Mouse (Mus musculus) cerebellum, postnatal 36 days (tissue): ENCODE results near the gene Iqgap3.

ENCODE experiments used
- DNase-seq, 2 experiments: peaks; one replicate each; pipeline ENCODE4 v3.0.0; 2021 to 2022; ENCODE audit warnings: mixed read lengths in 2 of 2

The Iqgap3 gene

DNA sequence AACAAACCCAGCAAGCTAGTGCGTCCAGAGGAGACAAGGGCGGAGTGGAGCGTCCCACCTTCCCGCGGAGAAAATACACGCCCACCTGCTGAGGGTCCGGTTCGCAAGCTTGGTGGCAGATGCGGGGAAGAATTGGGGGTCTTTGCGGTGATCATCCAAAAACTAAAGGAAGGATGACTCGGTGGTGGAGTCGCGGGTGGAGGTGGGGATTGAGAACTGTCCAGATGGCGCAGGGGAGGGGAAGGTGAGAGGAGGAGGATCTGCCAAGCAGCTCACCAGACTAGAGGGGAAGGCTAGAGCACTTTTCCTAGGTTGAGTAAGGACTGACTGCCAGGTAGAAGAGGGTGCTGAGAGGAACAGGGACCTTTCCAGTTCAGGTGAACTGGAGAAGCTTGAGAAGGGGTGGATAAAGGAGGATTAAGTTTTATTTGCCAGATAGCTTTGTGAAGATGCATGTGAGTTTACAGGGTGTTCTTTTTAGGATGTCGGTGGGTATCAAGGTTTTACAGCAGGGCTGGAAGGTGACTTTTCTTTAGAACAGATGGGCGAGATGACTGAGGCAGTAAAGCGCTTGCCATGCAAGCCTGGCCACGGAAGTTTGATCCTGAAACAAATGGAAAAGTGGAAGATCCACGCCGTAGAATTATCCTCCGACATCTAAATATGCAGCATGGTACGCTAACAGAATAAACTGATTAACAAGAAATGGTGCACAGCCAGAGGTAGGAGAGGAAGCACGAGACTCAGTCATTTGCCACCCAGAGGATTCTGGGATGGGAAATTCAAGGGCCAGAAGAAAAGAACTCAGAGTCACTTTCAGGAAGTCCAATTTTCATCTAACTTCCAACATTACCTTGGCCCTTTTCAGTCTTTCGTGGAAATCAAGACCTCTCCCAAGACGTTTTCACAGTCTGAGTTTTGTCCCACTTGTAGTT, 57.7 kb downstream of the Iqgap3 start:
- peak; percentile 83 to 84 for DNase-seq

DNA sequence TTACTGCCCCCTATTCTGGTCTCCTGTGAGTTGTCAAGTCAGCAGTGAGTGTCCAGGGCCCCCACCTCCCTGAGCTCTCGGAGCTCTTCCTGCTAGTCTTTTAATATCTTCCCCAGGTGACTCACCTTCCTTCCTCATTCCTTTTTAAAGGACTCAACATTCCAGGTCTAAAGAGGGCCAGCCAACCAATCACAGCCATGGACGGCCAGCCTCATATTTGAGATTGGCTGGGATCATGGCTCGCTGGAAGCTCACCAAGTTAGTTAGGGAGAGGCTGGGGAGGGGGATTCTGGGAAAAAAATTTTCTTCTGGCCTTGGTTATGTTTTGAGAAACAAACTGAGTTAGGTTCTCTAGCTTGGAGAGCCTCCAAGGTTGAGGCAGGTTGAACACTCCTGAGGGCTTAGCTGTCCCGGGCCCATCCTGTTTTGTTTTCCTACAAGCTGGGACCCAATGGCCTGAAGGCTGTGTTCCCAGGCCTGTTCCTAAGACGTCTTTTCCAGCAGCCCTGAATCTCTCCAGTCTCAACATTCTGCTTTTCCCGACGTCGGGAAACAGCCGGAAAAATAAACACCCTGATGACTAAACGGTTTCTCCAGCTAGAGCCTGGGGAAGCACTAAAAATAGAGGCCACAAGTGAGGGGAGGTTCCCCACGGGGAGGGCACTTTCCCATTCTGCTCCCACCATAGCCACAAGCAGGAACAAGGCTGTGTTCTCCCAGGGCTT, 58.6 kb downstream of the Iqgap3 start:
- peak; percentile 45 to 57 for DNase-seq

DNA sequence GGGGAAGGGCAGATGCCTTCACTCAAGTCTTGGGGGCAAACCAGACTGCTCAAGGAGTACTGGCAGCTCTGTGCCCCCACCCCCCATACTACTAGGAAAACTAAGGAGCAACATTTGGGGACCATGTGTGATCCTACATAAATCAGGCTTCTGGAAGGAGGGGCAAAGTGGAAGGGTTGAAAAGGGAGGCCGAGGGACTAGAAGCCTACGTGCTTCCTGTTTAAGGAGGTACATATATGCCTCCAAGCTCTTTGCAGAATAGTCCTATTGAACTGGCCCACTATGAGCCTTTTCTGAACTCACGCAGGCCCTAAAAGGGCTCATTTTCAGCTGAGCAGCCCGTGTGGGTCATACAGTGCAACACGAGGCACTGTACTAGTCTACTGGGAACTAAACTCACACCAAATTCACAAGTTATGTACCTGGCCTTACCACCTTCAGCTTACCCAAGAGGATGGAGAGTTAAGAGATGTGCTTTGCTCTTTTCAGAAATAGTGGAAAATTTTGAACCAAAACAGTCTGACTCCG, 59.2 kb downstream of the Iqgap3 start:
- peak in 1 of 2 experiments; percentile 16 for DNase-seq

DNA sequence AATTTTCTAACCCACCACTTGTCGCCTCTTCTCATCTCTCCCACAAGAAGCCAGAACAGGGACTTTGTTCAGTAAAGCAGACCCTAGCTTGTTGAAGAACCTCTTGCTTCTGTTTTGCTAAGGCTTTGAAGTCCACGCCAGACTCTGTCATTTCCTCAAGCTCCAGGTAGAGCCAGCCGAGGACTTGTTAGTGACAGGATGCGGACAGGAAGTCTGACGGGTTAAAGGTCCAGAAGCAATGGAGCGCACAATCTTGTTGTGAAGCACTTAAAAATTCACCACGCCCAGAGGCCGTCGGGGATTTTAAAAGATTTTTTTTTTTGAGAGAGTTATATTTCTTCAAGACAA, 59.6 kb downstream of the Iqgap3 start:
- DNase-seq = no peak

DNA sequence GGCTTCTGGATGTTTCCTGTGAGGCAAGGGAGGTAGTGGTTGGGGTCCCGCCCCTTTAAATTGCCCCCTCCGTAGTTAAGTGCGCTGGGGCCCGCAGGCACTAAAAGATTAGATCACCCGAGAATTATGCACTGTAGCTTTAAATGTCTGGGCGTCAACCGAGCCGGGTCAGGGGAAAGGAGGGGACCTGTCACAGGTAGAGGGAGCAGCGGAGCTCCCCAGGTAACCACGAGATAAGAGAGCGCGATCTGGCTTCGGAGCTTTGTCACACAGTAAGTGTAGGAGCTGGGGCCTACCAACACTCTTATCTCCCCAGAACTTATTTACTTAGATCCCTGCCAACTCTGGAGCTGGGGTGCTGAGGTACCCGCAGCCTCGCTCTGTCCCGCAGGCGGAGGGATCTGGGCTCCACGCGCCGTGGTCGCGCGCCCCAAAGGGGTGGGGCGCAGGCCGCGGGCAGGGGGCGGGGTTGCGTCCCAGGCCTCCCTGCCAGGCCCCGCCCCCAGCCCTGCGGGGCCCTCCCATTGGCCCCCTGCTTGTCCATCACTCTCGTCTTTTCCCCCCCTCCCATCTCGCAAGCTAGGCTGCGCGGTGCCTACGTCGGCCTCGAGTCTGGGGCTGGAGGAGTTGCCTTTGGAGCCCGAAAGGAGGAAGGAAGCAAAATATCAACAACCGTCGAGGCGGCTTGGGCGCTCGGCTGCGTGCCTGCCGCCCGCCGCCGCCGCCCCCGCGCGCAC, 60.2 kb downstream of the Iqgap3 start, which contains the start of gene Mef2d:
Mef2d (plus strand) TSS at position 586 of the 737 bp plus-strand sequence.
- DNase-seq = peak; percentile 91 to 96

DNA sequence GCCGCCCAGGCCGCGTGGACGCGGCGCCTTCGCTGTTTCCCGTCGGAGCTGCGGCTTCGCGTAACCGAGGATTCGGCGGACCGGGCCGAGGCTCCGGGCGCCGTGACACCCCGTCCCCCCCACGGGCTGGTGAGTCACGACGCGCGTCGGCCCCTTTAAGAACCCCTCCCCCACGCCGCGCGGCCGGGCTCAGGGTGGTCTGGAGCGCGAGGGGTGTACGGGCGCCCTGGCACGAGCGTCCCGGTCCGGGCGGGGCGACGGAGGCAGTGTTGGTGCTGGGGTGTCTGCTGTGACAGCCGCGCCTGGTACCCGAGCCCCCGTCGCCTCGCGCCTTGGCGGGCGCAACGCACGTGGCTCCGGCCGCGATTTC, 60.8 kb downstream of the Iqgap3 start:
- DNase-seq = no peak

DNA sequence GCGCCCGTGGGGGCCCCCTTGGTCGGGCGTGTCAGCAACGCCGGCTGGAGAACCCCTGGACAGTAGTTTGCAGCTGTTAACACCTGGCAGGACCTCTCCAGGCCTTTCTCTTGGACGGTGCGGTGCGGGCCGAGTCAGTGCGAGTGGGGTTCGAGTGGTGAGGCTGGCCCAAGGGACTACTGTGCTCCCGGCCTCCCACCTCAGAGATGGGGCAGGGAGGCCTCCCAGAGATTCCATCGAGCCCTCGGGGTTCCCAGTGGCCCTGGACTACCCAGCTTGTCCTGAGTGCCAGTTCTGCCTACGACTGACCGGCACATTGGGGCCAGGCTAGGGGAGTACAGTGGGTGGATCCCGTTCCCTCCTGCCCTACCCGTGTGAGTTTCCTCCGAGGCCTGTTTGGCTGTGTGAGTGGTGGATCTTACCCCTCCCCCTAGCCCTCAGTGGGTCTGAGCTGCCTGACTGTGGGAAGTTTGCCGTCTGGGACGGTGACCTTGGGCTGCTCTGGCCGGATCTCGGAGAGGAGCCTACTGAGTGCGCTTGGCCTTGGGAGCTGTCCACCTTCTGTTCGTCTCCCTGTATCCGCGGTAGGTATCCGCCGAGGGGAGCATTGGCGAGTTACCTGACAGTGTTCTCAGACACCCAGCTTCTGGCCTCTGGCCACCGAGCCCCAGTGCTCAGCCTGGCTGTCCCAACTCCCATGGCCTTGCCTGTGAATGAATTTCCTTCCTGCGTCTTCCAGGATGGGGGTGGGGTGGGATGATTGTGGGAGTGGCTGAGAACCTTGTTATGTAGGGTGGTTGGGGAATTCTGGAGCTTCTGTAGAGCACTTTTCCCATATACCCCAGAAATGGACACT, 61.4 kb downstream of the Iqgap3 start:
- peak; percentile 67 to 69 for DNase-seq

DNA sequence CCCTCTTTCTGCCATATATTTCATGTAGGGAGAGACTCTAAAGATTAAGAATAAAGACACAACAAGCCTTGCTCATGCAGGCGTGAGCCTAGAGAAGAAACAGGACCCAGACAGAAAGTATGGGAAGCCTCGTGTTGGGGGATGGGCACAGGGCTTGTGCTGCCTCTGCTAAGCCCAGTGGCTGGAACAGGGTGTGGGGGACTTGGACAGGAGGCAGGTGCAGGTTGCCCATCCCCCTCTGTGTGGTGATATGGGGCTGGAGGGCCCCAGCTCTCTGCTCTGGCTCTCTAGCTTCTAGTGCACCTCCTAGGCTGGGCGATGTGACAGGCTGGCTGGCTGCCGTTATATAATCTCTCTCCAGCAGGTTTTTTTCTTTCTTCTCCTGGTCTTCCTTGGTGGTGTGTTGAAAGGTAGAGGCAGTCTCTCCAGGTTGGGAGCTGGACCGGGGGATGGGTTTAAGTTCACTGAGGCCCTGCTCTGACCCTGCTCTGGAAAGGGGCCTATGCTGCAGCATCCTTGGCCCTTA, 62.3 kb downstream of the Iqgap3 start:
- peak; percentile 66 to 69 for DNase-seq

DNA sequence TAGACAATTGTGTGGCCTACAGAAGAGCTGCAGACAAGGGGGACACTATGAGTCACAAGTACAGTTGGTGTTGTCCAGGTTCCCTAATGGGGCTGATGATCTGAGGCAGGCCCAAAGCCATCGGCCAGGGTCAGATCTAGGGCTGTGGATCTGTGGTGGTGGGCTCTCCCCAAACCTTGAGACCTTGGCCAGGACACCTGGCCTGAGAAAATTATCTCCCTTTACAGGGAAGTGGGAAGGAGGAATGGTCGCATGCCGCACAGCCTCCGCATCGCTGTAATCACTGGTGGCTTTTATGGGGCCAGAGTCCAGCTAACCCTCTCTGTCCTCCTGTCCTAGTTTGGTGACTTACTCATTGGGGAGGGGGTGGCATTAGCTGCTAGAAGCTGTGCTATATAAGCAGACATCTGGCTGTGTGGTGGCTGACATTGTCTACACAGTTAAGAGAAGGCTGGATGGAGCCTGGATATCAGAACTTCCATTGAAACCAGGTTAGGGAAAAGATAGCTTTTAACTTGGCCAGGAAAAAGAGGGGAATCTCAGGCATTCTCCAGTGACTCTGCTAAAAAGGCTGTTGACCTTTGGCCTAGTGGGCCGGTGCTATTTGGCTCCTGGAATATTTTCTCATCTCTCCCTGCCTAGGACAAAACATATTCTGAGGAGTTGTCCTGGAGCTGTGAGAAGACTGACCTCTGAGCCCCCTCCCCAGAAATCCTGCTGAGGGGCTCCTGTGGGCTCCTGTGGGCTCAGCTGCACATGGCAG, 63.1 kb downstream of the Iqgap3 start:
- DNase-seq = no peak

DNA sequence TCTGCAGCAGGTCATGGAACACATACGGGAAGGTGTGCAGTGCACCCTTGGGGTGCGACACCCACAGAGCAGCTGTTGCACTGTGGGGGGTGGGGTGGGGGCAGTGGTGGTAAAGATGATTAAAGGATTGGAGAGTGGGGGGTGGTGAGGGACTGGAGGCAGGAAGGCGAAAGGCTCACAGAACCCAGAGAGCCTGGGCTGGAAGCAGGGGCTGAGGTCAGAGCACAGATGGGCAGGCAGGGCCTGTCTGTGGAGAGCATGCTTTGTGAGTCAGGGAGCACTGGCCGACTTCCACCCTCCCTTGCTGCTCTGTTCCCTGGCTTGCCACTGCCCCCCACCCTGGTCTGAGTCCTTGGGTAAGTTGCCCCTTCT, 63.6 kb downstream of the Iqgap3 start:
- DNase-seq = peak; percentile 72 to 73

DNA sequence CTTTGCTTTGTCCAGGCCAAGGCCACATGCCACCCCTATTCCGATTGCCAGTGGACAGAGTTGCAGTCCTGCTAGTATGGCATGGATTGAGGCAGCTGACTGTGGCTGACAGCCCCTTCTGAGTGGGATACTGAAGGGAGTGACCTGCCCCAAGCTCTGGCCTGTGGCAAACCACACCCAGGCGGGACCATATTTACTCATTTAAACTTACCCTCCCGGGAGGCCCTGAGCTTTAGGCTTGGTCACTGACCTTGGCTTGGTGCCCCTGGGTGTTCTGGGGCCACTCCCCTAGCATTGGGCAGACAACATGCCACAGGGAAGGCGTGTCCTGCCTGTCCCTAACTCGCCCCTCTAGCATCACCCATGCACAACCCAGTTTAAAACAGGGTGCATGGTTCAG, 64.2 kb downstream of the Iqgap3 start:
- DNase-seq = peak in 1 of 2 experiments; percentile 23

DNA sequence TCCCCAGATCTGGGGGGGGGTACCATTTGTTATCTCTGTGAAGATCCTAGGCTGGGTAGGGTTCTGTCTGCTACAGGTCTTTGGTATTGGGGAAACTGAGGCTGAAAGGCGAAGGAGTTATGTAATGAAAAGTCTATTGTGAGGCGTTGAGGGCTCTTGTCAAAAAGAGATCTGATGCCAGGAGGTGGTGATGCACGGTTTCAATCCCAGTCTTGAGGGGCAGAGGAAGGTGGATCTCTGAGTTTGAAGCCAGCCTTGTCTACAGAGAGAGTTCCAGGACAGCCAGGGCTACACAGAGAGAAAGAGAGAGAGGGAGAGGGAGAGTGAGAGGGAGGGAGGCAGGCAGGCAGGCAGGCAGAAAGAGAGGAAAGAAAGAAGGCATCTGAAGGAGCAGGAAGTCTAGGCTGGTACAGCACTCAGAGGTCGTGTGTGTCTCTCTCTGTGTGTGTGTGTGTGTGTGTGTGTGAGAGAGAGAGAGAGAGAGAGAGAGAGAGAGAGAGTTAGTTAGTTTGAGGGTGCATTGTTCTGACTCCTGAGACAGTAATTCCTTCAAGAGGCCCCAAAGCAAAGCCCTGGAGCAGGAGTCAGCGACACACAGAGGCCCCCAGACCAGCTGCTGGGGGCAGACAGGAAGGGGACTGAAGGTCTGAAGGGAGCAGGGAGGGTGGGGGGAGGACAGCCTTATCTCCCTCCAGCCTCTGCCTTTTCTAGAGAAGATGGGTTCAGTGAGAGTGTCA, 64.8 kb downstream of the Iqgap3 start:
- peak in 1 of 2 experiments; percentile 2 for DNase-seq

DNA sequence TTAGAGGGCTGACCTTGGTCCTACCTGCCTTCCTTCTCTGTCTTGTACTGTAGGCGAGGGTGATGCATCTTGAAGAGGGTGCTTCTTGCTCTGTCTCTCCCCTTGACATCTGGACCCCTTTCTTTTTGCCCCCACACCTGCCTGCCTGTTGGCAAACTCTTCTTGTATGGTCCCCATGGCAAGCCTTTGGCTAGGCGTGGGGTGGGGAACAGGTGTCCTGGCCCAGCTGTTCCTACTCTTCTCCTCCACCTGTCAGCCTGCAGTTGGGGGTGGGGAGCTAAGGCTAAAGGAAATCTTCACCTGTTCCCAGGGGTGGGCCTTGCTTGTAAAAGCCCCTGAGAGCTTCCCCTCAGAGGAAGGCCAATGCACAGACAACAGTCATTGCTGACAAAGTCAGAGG, 65.7 kb downstream of the Iqgap3 start:
- no peak for DNase-seq

DNA sequence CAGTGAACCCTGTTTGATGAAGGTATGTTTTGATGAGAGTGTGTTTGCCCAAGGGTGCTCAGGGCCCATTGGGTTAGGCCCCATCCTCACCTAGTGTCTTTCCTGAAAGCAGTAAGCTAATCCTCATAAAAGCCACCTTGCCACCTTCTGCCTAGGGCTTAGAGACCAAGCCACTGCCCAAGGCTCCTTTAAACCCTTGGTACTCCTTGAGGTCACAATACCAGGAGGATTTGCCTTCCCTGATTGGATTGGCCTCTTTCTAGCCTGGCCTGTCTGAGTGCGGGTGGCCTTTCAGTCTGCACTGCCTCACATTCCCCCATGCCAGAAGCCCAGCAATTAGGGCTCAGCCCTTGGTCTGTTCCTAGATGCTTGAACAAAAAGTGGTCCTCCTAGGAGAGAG, 66.1 kb downstream of the Iqgap3 start:
- DNase-seq = no peak

DNA sequence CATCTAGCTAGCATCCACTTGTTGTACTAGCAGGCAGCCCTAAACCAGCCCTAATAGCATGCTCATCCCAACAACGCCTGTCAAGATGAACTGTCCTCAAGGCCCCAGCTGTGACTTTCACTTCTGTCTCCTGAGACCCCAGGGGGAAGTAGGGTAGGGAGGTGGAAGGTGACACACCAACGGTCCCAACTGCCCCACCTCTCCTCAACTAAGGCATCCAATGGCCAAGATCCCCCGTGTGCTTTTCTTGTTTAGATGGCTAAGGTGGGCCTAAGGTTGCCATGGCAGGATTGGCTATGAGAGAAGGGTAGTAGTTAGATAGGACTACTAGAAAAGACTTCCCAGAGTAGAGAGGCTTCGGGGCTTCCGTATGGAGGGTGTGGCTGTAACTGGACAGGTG, 66.6 kb downstream of the Iqgap3 start:
- no peak for DNase-seq

DNA sequence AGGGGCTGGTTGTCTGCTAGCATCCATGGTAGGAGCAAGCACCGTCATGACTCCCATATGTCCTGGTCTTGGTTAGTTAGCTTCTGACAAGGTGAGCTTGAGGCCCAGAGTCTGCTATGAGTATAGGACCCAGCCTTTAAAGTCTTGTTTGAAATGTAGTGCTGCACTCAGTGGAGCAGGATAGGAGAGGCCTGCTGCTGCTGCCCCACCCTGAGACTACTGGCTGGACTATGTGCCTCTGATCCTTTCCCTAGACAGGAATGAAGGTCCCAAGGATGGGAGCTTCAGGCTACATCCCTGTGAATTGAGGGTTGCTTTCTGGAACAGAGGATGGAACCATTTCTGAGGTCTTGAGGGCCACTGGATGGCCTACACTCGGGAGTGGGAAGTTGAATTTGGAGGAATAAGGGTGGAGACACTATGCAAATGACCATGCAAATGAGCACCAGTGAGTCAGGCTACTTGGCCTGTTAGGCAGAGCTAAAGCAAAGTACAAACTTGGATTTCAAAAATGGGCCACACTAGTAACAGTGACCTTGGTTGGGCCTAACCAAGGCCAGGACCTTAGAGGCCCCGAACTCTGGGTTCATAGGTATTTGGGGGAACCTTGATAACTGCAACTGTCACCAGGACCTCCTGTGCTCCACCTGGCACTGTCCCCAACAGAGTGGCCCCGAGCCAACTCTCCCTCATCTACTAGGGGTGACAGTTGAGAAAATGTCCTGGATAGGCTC, 67.2 kb downstream of the Iqgap3 start:
- peak in 1 of 2 experiments; percentile 59 for DNase-seq

DNA sequence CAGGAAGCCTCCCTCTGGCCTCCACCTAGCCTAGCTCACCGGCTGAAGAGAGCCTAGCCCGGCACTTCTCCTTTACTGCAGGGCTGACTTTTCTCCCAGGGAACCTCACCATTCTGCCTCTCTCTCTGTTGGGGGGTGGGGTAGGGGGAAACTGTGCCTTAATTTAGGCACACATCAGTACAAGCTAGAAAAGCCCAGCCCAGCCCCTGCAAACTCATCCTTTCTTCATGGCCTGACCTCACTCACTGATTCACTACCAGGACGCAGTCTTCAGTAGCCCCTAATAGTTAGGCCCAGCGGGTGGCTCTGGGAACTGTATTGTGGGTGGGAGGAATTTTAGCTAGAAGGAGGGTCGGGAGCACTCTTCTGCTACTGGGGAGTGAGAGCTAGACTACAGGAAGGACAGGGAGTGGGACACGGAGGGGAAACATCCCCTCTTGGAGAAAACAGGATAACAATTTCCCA, 67.8 kb downstream of the Iqgap3 start:
- no peak for DNase-seq

DNA sequence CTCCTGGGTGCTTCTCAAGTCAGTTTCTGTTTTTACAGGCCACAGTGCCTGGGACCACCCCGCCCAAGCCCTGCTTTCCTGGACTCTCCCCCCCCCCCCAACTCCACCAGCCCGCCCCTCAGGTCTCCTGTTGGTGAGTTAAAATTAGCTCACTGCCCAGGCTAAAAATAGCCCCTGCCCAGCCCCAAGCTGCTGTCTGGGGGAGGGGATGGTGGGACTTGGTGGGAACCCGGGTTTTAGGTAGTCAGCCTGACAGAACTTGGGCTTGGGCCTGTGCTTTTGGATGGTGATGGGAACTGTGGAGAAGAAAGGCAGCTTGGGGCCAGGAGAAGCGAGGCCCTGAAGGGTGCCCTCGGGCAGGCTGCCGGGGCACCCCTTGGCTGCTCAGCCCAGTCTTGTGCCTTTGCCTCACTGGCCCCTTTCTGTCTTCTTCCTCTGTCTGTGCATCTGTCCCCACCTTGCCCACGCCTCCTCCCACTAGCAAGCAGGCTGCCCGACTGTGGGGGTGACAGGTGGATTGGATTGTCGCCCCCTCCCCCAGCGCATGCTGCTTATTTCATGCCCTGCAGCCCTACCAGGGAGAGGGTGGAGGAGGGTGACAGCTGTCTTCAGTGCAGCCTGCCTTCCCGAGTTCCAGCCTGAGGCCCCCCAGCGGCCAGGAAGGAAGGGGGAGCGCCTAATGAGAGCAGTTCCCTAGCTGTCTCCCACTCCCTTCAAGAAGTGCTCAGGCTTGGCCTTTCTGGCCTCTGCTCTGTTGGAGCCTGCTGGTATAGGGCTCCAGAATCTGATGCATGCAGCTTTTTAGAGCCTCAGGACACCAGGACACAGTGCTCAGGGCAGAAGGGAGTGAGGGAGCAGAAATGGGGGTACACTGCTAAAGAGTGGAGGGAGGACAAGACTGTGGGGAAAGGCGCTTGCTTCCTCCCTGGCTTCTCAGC, 68.6 kb downstream of the Iqgap3 start:
- DNase-seq = peak in 1 of 2 experiments; percentile 52
